Comparison of ENCODE assay signal across 20 mouse cellular contexts in the genomic region with DNA sequence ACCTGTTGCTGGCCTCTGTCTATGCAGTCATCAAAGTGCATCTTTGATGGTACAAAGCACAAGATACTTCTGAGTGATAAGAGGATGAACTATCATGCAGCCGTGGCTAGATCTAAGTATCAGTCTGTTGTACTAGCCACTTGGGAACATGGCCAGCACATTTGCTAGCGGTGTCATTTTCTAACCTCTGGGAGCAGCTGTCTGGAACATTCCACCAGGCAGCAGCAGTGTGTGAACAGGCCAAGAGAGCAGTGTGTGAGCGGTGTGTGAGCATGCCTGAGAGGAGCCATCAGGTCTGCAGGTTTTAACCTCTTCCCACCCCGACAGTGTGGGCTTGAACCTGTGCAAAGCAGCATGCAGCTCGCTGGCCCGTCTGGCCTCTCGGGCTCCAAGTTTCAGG.
DNase-seq lines count a peak whose midpoint lies in the region; ATAC-seq and TF ChIP-seq lines count a peak whose summit lies in the region.
"Had no signal": no experiment of that assay in that cellular context is flagged by ENCODE, and none has a peak within 500 bp of the region (broad histone marks: within the 10 kb centered on the region; RNA-seq: fewer than 3 reads in every experiment).

No protein-coding gene starts in this region.

- intact Hi-C loops in left cerebral cortex, postnatal 4 days (cut with DNase I), result loop anchor here (5.0 kb wide), 1 partner anchor 247 kb away; a partner anchor contains a TSS

- H3K27me3 ChIP-seq in kidney, adult 2 months (replicated peaks; ENCODE audit: control insufficient read depth, insufficient read depth, low read length), result no peaks in the 10 kb centered on the region
- no peaks in the 10 kb centered on the region for H3K27me3 ChIP-seq in kidney, embryonic 14.5 days (ENCODE audit: control insufficient read depth, insufficient read depth, low read length)
- H3K27me3 ChIP-seq: forebrain, embryonic 12.5 days; limb, embryonic 15.5 days; midbrain, embryonic 13.5 days; neural tube, embryonic 13.5 days had no signal

- H3K9ac ChIP-seq in kidney, embryonic 14.5 days (ENCODE audit: low read depth, low read length), result no peak overlapping the region
- H3K9ac ChIP-seq: forebrain, embryonic 12.5 days; limb, embryonic 15.5 days; liver, postnatal 0 days; midbrain, embryonic 13.5 days; neural tube, embryonic 13.5 days had no signal

- H3K4me2 ChIP-seq in kidney, embryonic 14.5 days (replicated peaks; ENCODE audit: low read depth, low read length), result no peak overlapping the region
- H3K4me2 ChIP-seq: forebrain, embryonic 12.5 days; heart, embryonic 11.5 days; limb, embryonic 15.5 days; midbrain, embryonic 13.5 days; neural tube, embryonic 13.5 days had no signal

- WGBS in kidney, adult 2 months, result 52% methylated on average over 7 of the region's 7 CpGs
- 74% methylated on average over 7 of the region's 7 CpGs for WGBS in kidney, embryonic 14.5 days

- ATAC-seq in kidney, embryonic 14.5 days (ENCODE audit: low FRiP score, low TSS enrichment), result no peak
- ATAC-seq: hindbrain, postnatal 0 days; liver, postnatal 0 days; midbrain, embryonic 13.5 days had no signal

- H3K27ac ChIP-seq in kidney, adult 2 months (ENCODE audit: insufficient read depth, low read depth, low read length), result no peak overlapping the region
- H3K27ac ChIP-seq in kidney, embryonic 14.5 days (ENCODE audit: low read depth, low read length), result no peak overlapping the region
- H3K27ac ChIP-seq: forebrain, embryonic 12.5 days; hindbrain, embryonic 10.5 days; hindbrain, postnatal 0 days; limb, embryonic 15.5 days; midbrain, embryonic 13.5 days; neural tube, embryonic 13.5 days had no signal

- peak; percentile 65 for DNase-seq in gastrocnemius, adult 18-20 months (ENCODE audit: low spot score)
- DNase-seq in gastrocnemius, adult 8-10 months (ENCODE audit: low spot score in 2 of 2), result no peak
- peak; percentile 51 for DNase-seq in kidney, adult 2 months
- DNase-seq in kidney, adult 9 months, result peak; percentile 28
- DNase-seq in skeletal muscle tissue, adult 2 months (ENCODE audit: low read depth, low spot score), result peak; percentile 59
- DNase-seq in left cerebral cortex, postnatal 4 days, result no peak
- DNase-seq in yolk sac, embryonic 10.5 days (ENCODE audit: low spot score), result no peak
- DNase-seq: cerebellum, adult 2 months; liver, postnatal 0 days; lung, postnatal 10 days; thymus, postnatal 14 days had no signal

- H3K4me3 ChIP-seq in kidney, adult 2 months (ENCODE audit: insufficient read depth, low read depth, low read length), result no peak overlapping the region
- no peak overlapping the region for H3K4me3 ChIP-seq in kidney, embryonic 14.5 days (ENCODE audit: low read length)
- H3K4me3 ChIP-seq: forebrain, embryonic 12.5 days; hindbrain, embryonic 10.5 days; limb, embryonic 15.5 days; midbrain, embryonic 13.5 days; neural tube, embryonic 13.5 days had no signal

- H3K36me3 ChIP-seq in kidney, adult 2 months (ENCODE audit: control insufficient read depth, insufficient read depth, low read length), result no peaks in the 10 kb centered on the region
- no peaks in the 10 kb centered on the region for H3K36me3 ChIP-seq in kidney, embryonic 14.5 days (ENCODE audit: control insufficient read depth, insufficient read depth, low read length)
- H3K36me3 ChIP-seq: forebrain, embryonic 12.5 days; G1E; hindbrain, embryonic 10.5 days; limb, embryonic 15.5 days; midbrain, embryonic 13.5 days; neural tube, embryonic 13.5 days had no signal

- H3K9me3 ChIP-seq in kidney, embryonic 14.5 days (ENCODE audit: control insufficient read depth, low read length), result 0 out of 2 replicates have a peak, but pooled peaks cover 2% of the 10 kb centered on the region
- H3K9me3 ChIP-seq: forebrain, embryonic 12.5 days; G1E; hindbrain, embryonic 10.5 days; midbrain, embryonic 13.5 days had no signal

- no peak for TF ChIP-seq POLR2A in kidney, adult 2 months (IDR thresholded peaks at IDR 0.05; ENCODE audit: low read depth, low read length)

- no peaks in the 10 kb centered on the region for H3K4me1 ChIP-seq in kidney, adult 2 months (ENCODE audit: control insufficient read depth, insufficient read depth, low read length)
- no peaks in the 10 kb centered on the region for H3K4me1 ChIP-seq in kidney, embryonic 14.5 days (ENCODE audit: control insufficient read depth, insufficient read depth, low read length)
- H3K4me1 ChIP-seq: limb, embryonic 15.5 days had no signal

- no peak for TF ChIP-seq CTCF in kidney, adult 2 months (conservative IDR thresholded peaks at IDR 0.05; ENCODE audit: insufficient read depth, insufficient read length, low read depth, low read length)

Comparison
In these comparisons a context has a peak if more than half of its experiments do, and no peak if none do; other contexts are left out.
1. DNase-seq: peak in gastrocnemius, adult 18-20 months (single experiment), kidney, adult 2 months (single experiment), kidney, adult 9 months (single experiment) and skeletal muscle tissue, adult 2 months (single experiment); none in gastrocnemius, adult 8-10 months (0 of 2), left cerebral cortex, postnatal 4 days (single experiment) and yolk sac, embryonic 10.5 days (single experiment).